Mouse (Mus musculus): ENCODE measurements around the gene Cdh4.

Cdh4 gene

GRCm38 (mm10) chr2:179476622-179477021 lies 34.4 kb downstream of the Cdh4 start:
- no peak for DNase-seq

GRCm38 (mm10) chr2:179480800-179481200 lies 38.6 kb downstream of the Cdh4 start:
- DNase-seq = no peak

- DNase-seq = no peak
These were observed 39.1 kb downstream of the Cdh4 start for GRCm38 (mm10) chr2:179481363-179481762.

- DNase-seq = no peak
These were observed 46.4 kb downstream of the Cdh4 start for GRCm38 (mm10) chr2:179488526-179489139.

- DNase-seq = no peak
These were observed 49.7 kb downstream of the Cdh4 start for GRCm38 (mm10) chr2:179491891-179492290.

GRCm38 (mm10) chr2:179494276-179494675 lies 52.0 kb downstream of the Cdh4 start:
- DNase-seq = no peak

GRCm38 (mm10) chr2:179510439-179510838 lies 68.2 kb downstream of the Cdh4 start:
- no peak for DNase-seq

GRCm38 (mm10) chr2:179516559-179516958 lies 74.3 kb downstream of the Cdh4 start:
- DNase-seq = no peak

- no peak for DNase-seq
These were observed 76.3 kb downstream of the Cdh4 start for GRCm38 (mm10) chr2:179518456-179519032.

GRCm38 (mm10) chr2:179519161-179519560 lies 76.9 kb downstream of the Cdh4 start:
- no peak for DNase-seq

GRCm38 (mm10) chr2:179519931-179520330 lies 77.7 kb downstream of the Cdh4 start:
- DNase-seq = no peak

GRCm38 (mm10) chr2:179520941-179521340 lies 78.7 kb downstream of the Cdh4 start:
- DNase-seq = no peak

GRCm38 (mm10) chr2:179521444-179521843 lies 79.2 kb downstream of the Cdh4 start:
- no peak for DNase-seq

GRCm38 (mm10) chr2:179522141-179522540 lies 79.9 kb downstream of the Cdh4 start:
- no peak for DNase-seq

- DNase-seq = no peak
These were observed 84.7 kb downstream of the Cdh4 start for GRCm38 (mm10) chr2:179526976-179527375.

- no peak for DNase-seq
These were observed 88.3 kb downstream of the Cdh4 start for GRCm38 (mm10) chr2:179530436-179531040.

GRCm38 (mm10) chr2:179533196-179533595 lies 91.0 kb downstream of the Cdh4 start:
- no peak for DNase-seq

GRCm38 (mm10) chr2:179533881-179534280 lies 91.7 kb downstream of the Cdh4 start:
- peak; percentile 29 for DNase-seq

GRCm38 (mm10) chr2:179535204-179535603 lies 93.0 kb downstream of the Cdh4 start:
- DNase-seq = no peak

GRCm38 (mm10) chr2:179536762-179537161 lies 94.5 kb downstream of the Cdh4 start:
- DNase-seq = no peak

GRCm38 (mm10) chr2:179537390-179537789 lies 95.2 kb downstream of the Cdh4 start:
- DNase-seq = no peak

- DNase-seq = no peak
These were observed 95.7 kb downstream of the Cdh4 start for GRCm38 (mm10) chr2:179537800-179538450.

GRCm38 (mm10) chr2:179538535-179538934 lies 96.3 kb downstream of the Cdh4 start:
- DNase-seq = no peak

All from lung, postnatal 10 days (tissue).